Mouse (Mus musculus): Measurements from ENCODE around the gene Gm10842. TPM values are rescaled to one million over a fixed set of nuclear protein-coding genes. Genes with fewer than 3 reads are reported as not detected.
A peak's percentile ranks its signal among the peaks of the same experiment; 100 is the strongest.

Gene Gm10842
- polyA plus RNA-seq, 1 experiment = not detected

- Histone ChIP-seq H3K4me3 (ENCODE audit: extremely low read depth, insufficient read depth, insufficient read length) (no peak overlapping the region), H3K4me1 (ENCODE audit: control insufficient read depth, insufficient read depth, insufficient read length) (no peaks in the 10 kb centered on the region), H3K27ac (ENCODE audit: insufficient read depth, low read length) (no peak overlapping the region), H3K27me3 (ENCODE audit: control insufficient read depth, insufficient read depth, low read length) (no peaks in the 10 kb centered on the region), H3K36me3 (ENCODE audit: control insufficient read depth, insufficient read depth, low read length) (peaks cover 8% of the 10 kb centered on the region)
- no peak for DNase-seq (ENCODE audit: low read depth in 1 of 2, low spot score in 2 of 2)
- WGBS = 81% methylated on average over 11 of the region's 11 CpGs
- TF ChIP-seq POLR2A (IDR thresholded peaks at IDR 0.05; ENCODE audit: low read depth, low read length) (no peak), CTCF (IDR thresholded peaks at IDR 0.05; ENCODE audit: extremely low read depth, insufficient read depth, insufficient read length, insufficient replicate concordance) (no peak)
Observed at GRCm38 (mm10) chr11:105144508-105145210, 2.0 kb upstream of the Gm10842 start.

GRCm38 (mm10) chr11:105145211-105145610 is 1.5 kb upstream of the Gm10842 start:
- H3K27me3 ChIP-seq (ENCODE audit: control insufficient read depth, insufficient read depth, low read length) = no peaks in the 10 kb centered on the region
- WGBS = 62% methylated on average over 10 of the region's 10 CpGs
- no peaks in the 10 kb centered on the region for H3K4me1 ChIP-seq (ENCODE audit: control insufficient read depth, insufficient read depth, insufficient read length)
- TF ChIP-seq CTCF (IDR thresholded peaks at IDR 0.05; ENCODE audit: extremely low read depth, insufficient read depth, insufficient read length, insufficient replicate concordance) (no peak), POLR2A (IDR thresholded peaks at IDR 0.05; ENCODE audit: low read depth, low read length) (no peak)
- no peak for DNase-seq (ENCODE audit: low read depth in 1 of 2, low spot score in 2 of 2)
- H3K27ac ChIP-seq (ENCODE audit: insufficient read depth, low read length) = no peak overlapping the region
- peaks cover 7% of the 10 kb centered on the region for H3K36me3 ChIP-seq (ENCODE audit: control insufficient read depth, insufficient read depth, low read length)
- H3K4me3 ChIP-seq (ENCODE audit: extremely low read depth, insufficient read depth, insufficient read length) = no peak overlapping the region

- H3K27me3 ChIP-seq (ENCODE audit: control insufficient read depth, insufficient read depth, low read length) = no peaks in the 10 kb centered on the region
- DNase-seq (ENCODE audit: low read depth in 1 of 2, low spot score in 2 of 2) = no peak
- WGBS = 78% methylated on average over 3 of the region's 3 CpGs
- no peaks in the 10 kb centered on the region for H3K36me3 ChIP-seq (ENCODE audit: control insufficient read depth, insufficient read depth, low read length)
- H3K4me1 ChIP-seq (ENCODE audit: control insufficient read depth, insufficient read depth, insufficient read length) = peaks cover 2% of the 10 kb centered on the region; the same call in 1 of the 2 replicates
- no peak overlapping the region for H3K4me3 ChIP-seq (ENCODE audit: extremely low read depth, insufficient read depth, insufficient read length)
- no peak for TF ChIP-seq CTCF (IDR thresholded peaks at IDR 0.05; ENCODE audit: extremely low read depth, insufficient read depth, insufficient read length, insufficient replicate concordance)
- no peak for TF ChIP-seq POLR2A (IDR thresholded peaks at IDR 0.05; ENCODE audit: low read depth, low read length)
- H3K27ac ChIP-seq (ENCODE audit: insufficient read depth, low read length) = no peak overlapping the region
Observed at GRCm38 (mm10) chr11:105149353-105149752, 2.7 kb downstream of the Gm10842 start.

- TF ChIP-seq CTCF (IDR thresholded peaks at IDR 0.05; ENCODE audit: extremely low read depth, insufficient read depth, insufficient read length, insufficient replicate concordance) = no peak
- TF ChIP-seq POLR2A (IDR thresholded peaks at IDR 0.05; ENCODE audit: low read depth, low read length) = no peak
- Histone ChIP-seq H3K36me3 (ENCODE audit: control insufficient read depth, insufficient read depth, low read length) (no peaks in the 10 kb centered on the region), H3K4me1 (ENCODE audit: control insufficient read depth, insufficient read depth, insufficient read length) (peaks cover 2% of the 10 kb centered on the region; the same call in 1 of the 2 replicates), H3K27ac (ENCODE audit: insufficient read depth, low read length) (no peak overlapping the region), H3K27me3 (ENCODE audit: control insufficient read depth, insufficient read depth, low read length) (no peaks in the 10 kb centered on the region), H3K4me3 (ENCODE audit: extremely low read depth, insufficient read depth, insufficient read length) (no peak overlapping the region)
- 100% methylated on average over 1 of the region's 1 CpGs for WGBS
- DNase-seq (ENCODE audit: low read depth in 1 of 2, low spot score in 2 of 2) = no peak
Observed at GRCm38 (mm10) chr11:105149766-105150165, 3.1 kb downstream of the Gm10842 start.

GRCm38 (mm10) chr11:105150691-105151090 is 4.0 kb downstream of the Gm10842 start:
- H3K27me3 ChIP-seq (ENCODE audit: control insufficient read depth, insufficient read depth, low read length) = no peaks in the 10 kb centered on the region
- no peak overlapping the region for H3K27ac ChIP-seq (ENCODE audit: insufficient read depth, low read length)
- no peak overlapping the region for H3K4me3 ChIP-seq (ENCODE audit: extremely low read depth, insufficient read depth, insufficient read length)
- 72% methylated on average over 4 of the region's 4 CpGs for WGBS
- no peaks in the 10 kb centered on the region for H3K36me3 ChIP-seq (ENCODE audit: control insufficient read depth, insufficient read depth, low read length)
- DNase-seq (ENCODE audit: low read depth in 1 of 2, low spot score in 2 of 2) = no peak
- peaks cover 2% of the 10 kb centered on the region; the same call in 1 of the 2 replicates for H3K4me1 ChIP-seq (ENCODE audit: control insufficient read depth, insufficient read depth, insufficient read length)
- TF ChIP-seq POLR2A (IDR thresholded peaks at IDR 0.05; ENCODE audit: low read depth, low read length) = no peak
- TF ChIP-seq CTCF (IDR thresholded peaks at IDR 0.05; ENCODE audit: extremely low read depth, insufficient read depth, insufficient read length, insufficient replicate concordance) = no peak

GRCm38 (mm10) chr11:105151226-105152016 is 4.7 kb downstream of the Gm10842 start:
- TF ChIP-seq POLR2A (IDR thresholded peaks at IDR 0.05; ENCODE audit: low read depth, low read length) = no peak
- WGBS = 10% methylated on average over 18 of the region's 19 CpGs
- Histone ChIP-seq H3K4me3 (ENCODE audit: extremely low read depth, insufficient read depth, insufficient read length) (0 out of 2 replicates have a peak overlapping the region, but pooled peaks have one; percentile 16), H3K36me3 (ENCODE audit: control insufficient read depth, insufficient read depth, low read length) (no peaks in the 10 kb centered on the region), H3K27me3 (ENCODE audit: control insufficient read depth, insufficient read depth, low read length) (no peaks in the 10 kb centered on the region), H3K4me1 (ENCODE audit: control insufficient read depth, insufficient read depth, insufficient read length) (peaks cover 2% of the 10 kb centered on the region; the same call in 1 of the 2 replicates), H3K27ac (ENCODE audit: insufficient read depth, low read length) (no peak overlapping the region)
- no peak for DNase-seq (ENCODE audit: low read depth in 1 of 2, low spot score in 2 of 2)

GRCm38 (mm10) chr11:105152017-105152300 is 5.3 kb downstream of the Gm10842 start:
- H3K4me3 ChIP-seq (ENCODE audit: extremely low read depth, insufficient read depth, insufficient read length) = no peak overlapping the region
- DNase-seq (ENCODE audit: low read depth in 1 of 2, low spot score in 2 of 2) = no peak
- H3K27ac ChIP-seq (ENCODE audit: insufficient read depth, low read length) = no peak overlapping the region
- 37% methylated on average over 3 of the region's 4 CpGs for WGBS
- no peaks in the 10 kb centered on the region for H3K27me3 ChIP-seq (ENCODE audit: control insufficient read depth, insufficient read depth, low read length)
- TF ChIP-seq POLR2A (IDR thresholded peaks at IDR 0.05; ENCODE audit: low read depth, low read length) = no peak
- no peak for TF ChIP-seq CTCF (IDR thresholded peaks at IDR 0.05; ENCODE audit: extremely low read depth, insufficient read depth, insufficient read length, insufficient replicate concordance)
- H3K36me3 ChIP-seq (ENCODE audit: control insufficient read depth, insufficient read depth, low read length) = no peaks in the 10 kb centered on the region
- H3K4me1 ChIP-seq (ENCODE audit: control insufficient read depth, insufficient read depth, insufficient read length) = peaks cover 2% of the 10 kb centered on the region; the same call in 1 of the 2 replicates
